25 mouse cellular contexts compared by ENCODE assay signal in genomic region chr6:142645474-142645873, GRCm38 (mm10). TPM values are rescaled to one million over a fixed set of nuclear protein-coding genes. Genes with fewer than 3 reads are reported as not detected.
DNase-seq lines count a peak whose midpoint lies in the region; ATAC-seq lines count a peak whose summit lies in the region.
"Had no signal": no experiment of that assay in that cellular context is flagged by ENCODE, and none has a peak within 500 bp of the region (broad histone marks: within the 10 kb centered on the region; RNA-seq: fewer than 3 reads in every experiment).

No protein-coding gene starts in this region.

- WGBS in liver, embryonic 11.5 days = 74% methylated on average over 7 of the region's 7 CpGs

- peak; percentile 41; the same call in 1 of the 2 replicates for ATAC-seq in liver, embryonic 11.5 days (replicated peaks; ENCODE audit: low FRiP score)
- ATAC-seq: CD4-positive, CD25-positive, alpha-beta regulatory T cell, adult 4 months; forebrain, embryonic 14.5 days; forebrain, embryonic 16.5 days had no signal

- H3K9me3 ChIP-seq in liver, embryonic 11.5 days (ENCODE audit: control insufficient read depth, low read length) = no peaks in the 10 kb centered on the region
- H3K9me3 ChIP-seq: embryonic facial prominence, embryonic 13.5 days; embryonic facial prominence, embryonic 15.5 days; forebrain, embryonic 10.5 days; forebrain, embryonic 12.5 days; G1E had no signal

- no peaks in the 10 kb centered on the region for H3K4me1 ChIP-seq in liver, embryonic 11.5 days (replicated peaks; ENCODE audit: control insufficient read depth, insufficient read depth, low read length)
- H3K4me1 ChIP-seq: embryonic facial prominence, embryonic 13.5 days; embryonic facial prominence, embryonic 15.5 days; forebrain, embryonic 12.5 days had no signal

- H3K27ac ChIP-seq in liver, embryonic 11.5 days (ENCODE audit: low read depth, low read length) = no peak overlapping the region
- H3K27ac ChIP-seq: embryonic facial prominence, embryonic 13.5 days; embryonic facial prominence, embryonic 15.5 days; forebrain, embryonic 10.5 days; forebrain, embryonic 12.5 days had no signal

- H3K27me3 ChIP-seq in liver, embryonic 11.5 days (replicated peaks; ENCODE audit: control insufficient read depth, insufficient read depth, low read length) = no peaks in the 10 kb centered on the region
- H3K27me3 ChIP-seq: embryonic facial prominence, embryonic 13.5 days; embryonic facial prominence, embryonic 15.5 days; forebrain, embryonic 12.5 days had no signal

- peak; percentile 74 for DNase-seq in heart, adult 11 months
- no peak for DNase-seq in heart, adult 9 months (ENCODE audit: low spot score in 2 of 2)
- DNase-seq in liver, embryonic 11.5 days (ENCODE audit: low spot score) = no peak
- DNase-seq in liver (no peak), NIH3T3 (ENCODE audit: low read depth) (peak; percentile 9)
- DNase-seq: adrenal gland, adult 2 months; adrenal gland, postnatal 10 days; adrenal gland, postnatal 25 days; B cell, adult 2 months; cerebellum, adult 11 months; cerebellum, adult 18-20 months; cerebellum, adult 8-10 months; cerebellum, adult 9-11 months; cerebellum, postnatal 14 days; cerebellum, postnatal 36 days; embryo, embryonic 11 days had no signal

- H3K9ac ChIP-seq in liver, embryonic 11.5 days (ENCODE audit: low read depth, low read length) = no peak overlapping the region
- H3K9ac ChIP-seq: embryonic facial prominence, embryonic 13.5 days; embryonic facial prominence, embryonic 15.5 days; forebrain, embryonic 12.5 days had no signal

- H3K4me3 ChIP-seq in liver, embryonic 11.5 days (ENCODE audit: low read depth, low read length) = no peak overlapping the region
- H3K4me3 ChIP-seq: embryonic facial prominence, embryonic 13.5 days; embryonic facial prominence, embryonic 15.5 days; erythroblast, embryonic 14.5 days; forebrain, embryonic 10.5 days; forebrain, embryonic 12.5 days had no signal

- H3K36me3 ChIP-seq in liver, embryonic 11.5 days (ENCODE audit: control insufficient read depth, insufficient read depth, low read length) = no peaks in the 10 kb centered on the region
- H3K36me3 ChIP-seq: embryonic facial prominence, embryonic 13.5 days; embryonic facial prominence, embryonic 15.5 days; forebrain, embryonic 10.5 days; forebrain, embryonic 12.5 days; G1E had no signal

- no peak overlapping the region for H3K4me2 ChIP-seq in liver, embryonic 11.5 days
- H3K4me2 ChIP-seq: embryonic facial prominence, embryonic 13.5 days; embryonic facial prominence, embryonic 15.5 days; forebrain, embryonic 12.5 days had no signal

RNA-seq across cellular contexts. Expression of gene Abcc9, which starts 56.6 kb away (rescaled TPM):
- polyA plus RNA-seq in liver, embryonic 11.5 days (2014; fragmentation: Nextera tagmentation; extraction: Ambion mirVana) = 3.5 and 3.6 TPM in 2 replicates
- polyA plus RNA-seq: CD4-positive, CD25-positive, alpha-beta regulatory T cell, adult 4 months; erythroblast, embryonic 14.5 days; G1E had no signal

Comparison
In these comparisons a context has a peak if more than half of its experiments do, and no peak if none do; other contexts are left out.
1. DNase-seq: peak in heart, adult 11 months (single experiment) and NIH3T3 (single experiment); none in heart, adult 9 months (0 of 2), liver, embryonic 11.5 days (single experiment) and liver (single experiment).